Mouse (Mus musculus): ENCODE results near the gene Clybl.

- TF ChIP-seq EP300 (optimal IDR thresholded peaks at IDR 0.05): no peak
- no peak for TF ChIP-seq CTCF (IDR thresholded peaks at IDR 0.05; ENCODE audit: low read depth)
These were observed 157.3 kb downstream of the Clybl start for GRCm38 (mm10) chr14:122338784-122339183.

Measured in stomach, postnatal 0 days (tissue).